Mouse (Mus musculus) C2C12 (cell line): ENCODE data around the gene Col4a2. TPM values are rescaled to one million over a fixed set of nuclear protein-coding genes. Genes with fewer than 3 reads are reported as not detected.
A peak's percentile ranks its signal among the peaks of the same experiment; 100 is the strongest.

Experiments
- H3K27me3 ChIP-seq: one replicate; pipeline ENCODE4 v1.6.1; 2011; ENCODE audit not compliant: control insufficient read depth, insufficient read depth, insufficient read length
- H3K36me3 ChIP-seq: one replicate; pipeline ENCODE4 v1.6.1; 2011; ENCODE audit not compliant: control insufficient read depth, insufficient read depth
- H3K4me3 ChIP-seq: one replicate; pipeline ENCODE4 v1.5.1; 2011; ENCODE audit warnings: mild to moderate bottlenecking, control low read depth; ENCODE audit not compliant: poor library complexity, insufficient read depth, severe bottlenecking
- H3K79me2 ChIP-seq: one replicate; pipeline ENCODE4 v1.6.1; 2011; ENCODE audit not compliant: control insufficient read depth, insufficient read depth
- H3K79me3 ChIP-seq: one replicate; pipeline ENCODE4 v1.6.1; 2011; ENCODE audit warnings: low read depth, control low read depth
- H3ac ChIP-seq: one replicate; pipeline ENCODE3; 2011; ENCODE audit warnings: low read depth; ENCODE audit not compliant: control insufficient read depth, insufficient read length
- CEBPB ChIP-seq: IDR thresholded peaks from one replicate; pipeline ENCODE4 v1.6.1; 2011; ENCODE audit warnings: low read depth, mild to moderate bottlenecking, control low read depth, moderate library complexity
- CTCF ChIP-seq: IDR thresholded peaks from one replicate; pipeline ENCODE4 v1.5.1; 2011; ENCODE audit not compliant: control insufficient read depth, insufficient read depth, insufficient read length
- FOSL1 ChIP-seq: IDR thresholded peaks from one replicate; pipeline ENCODE4 v1.8.0; 2011; ENCODE audit warnings: mild to moderate bottlenecking, low read length; ENCODE audit not compliant: poor library complexity, insufficient read depth, severe bottlenecking
- MAX ChIP-seq: IDR thresholded peaks from one replicate; pipeline ENCODE4 v1.6.1; 2011; ENCODE audit warnings: mild to moderate bottlenecking, control low read depth
- MYOD1 ChIP-seq: IDR thresholded peaks from one replicate; pipeline ENCODE4 v1.6.1; 2011; ENCODE audit warnings: low read depth; ENCODE audit not compliant: control insufficient read depth, insufficient read length
- MYOG ChIP-seq: IDR thresholded peaks from one replicate; pipeline ENCODE4 v1.6.1; 2011; ENCODE audit not compliant: control insufficient read depth, insufficient read length; ENCODE audit errors: extremely low read depth
- USF1 ChIP-seq: IDR thresholded peaks from one replicate; pipeline ENCODE4 v1.6.1; 2011; ENCODE audit warnings: low read depth, mild to moderate bottlenecking, control low read depth, moderate library complexity
- polyA plus RNA-seq: library from polyadenylated mRNA; unstranded; fragments of >200 nt; fragmentation: generic; extraction: Trizol; gene quantifications from one replicate; pipeline ENCODE4 v1.2.1, GENCODE M21; 2012; ENCODE audit warnings: missing spikeins

The Col4a2 gene
- polyA plus RNA-seq, 1 experiment: 68.8 TPM

DNA sequence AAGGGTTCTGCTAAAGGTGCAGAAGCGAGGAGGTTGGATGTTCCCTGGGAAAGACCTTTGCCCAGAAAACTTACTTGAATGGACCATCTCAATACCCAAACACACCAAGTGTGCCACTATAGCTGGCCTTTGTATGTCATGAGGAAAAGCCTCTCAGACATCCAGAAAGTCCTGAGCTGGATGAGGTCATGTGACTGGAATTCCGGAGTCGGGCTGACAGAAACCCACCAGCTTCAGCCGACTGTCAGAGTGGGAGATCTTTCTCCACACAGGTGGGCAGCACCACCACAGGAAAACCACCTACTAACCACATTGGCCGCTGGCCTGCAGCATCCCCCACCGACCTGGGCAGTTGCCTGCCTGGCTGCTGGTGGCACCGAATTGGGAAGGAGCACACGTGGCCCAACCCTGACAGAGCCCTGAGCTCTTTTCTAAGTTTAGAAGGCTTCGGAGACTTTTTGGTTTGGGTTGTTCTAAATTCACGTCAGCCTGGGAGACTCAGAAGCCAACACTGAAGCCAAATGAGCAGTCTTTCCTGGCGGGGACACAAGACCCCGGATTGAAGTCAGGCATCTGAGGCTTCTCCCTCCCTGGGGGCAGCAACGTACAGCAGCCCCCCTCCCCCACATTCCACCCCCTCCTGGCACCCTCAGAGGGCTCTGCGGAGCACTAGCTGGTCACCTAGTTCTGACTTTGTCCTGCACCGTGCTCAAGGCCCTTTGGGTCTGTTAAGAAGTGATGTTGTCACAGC lies 61.9 kb downstream of the Col4a2 start:
- Histone ChIP-seq H3K79me2 (peaks cover under 1% of the 10 kb centered on the region), H3K4me3 (no peak overlapping the region), H3ac (no peak overlapping the region), H3K79me3 (no peaks in the 10 kb centered on the region), H3K36me3 (no peaks in the 10 kb centered on the region), H3K27me3 (no peaks in the 10 kb centered on the region)
- peak; percentile 69 for TF ChIP-seq USF1
- TF ChIP-seq MYOD1: no peak

DNA sequence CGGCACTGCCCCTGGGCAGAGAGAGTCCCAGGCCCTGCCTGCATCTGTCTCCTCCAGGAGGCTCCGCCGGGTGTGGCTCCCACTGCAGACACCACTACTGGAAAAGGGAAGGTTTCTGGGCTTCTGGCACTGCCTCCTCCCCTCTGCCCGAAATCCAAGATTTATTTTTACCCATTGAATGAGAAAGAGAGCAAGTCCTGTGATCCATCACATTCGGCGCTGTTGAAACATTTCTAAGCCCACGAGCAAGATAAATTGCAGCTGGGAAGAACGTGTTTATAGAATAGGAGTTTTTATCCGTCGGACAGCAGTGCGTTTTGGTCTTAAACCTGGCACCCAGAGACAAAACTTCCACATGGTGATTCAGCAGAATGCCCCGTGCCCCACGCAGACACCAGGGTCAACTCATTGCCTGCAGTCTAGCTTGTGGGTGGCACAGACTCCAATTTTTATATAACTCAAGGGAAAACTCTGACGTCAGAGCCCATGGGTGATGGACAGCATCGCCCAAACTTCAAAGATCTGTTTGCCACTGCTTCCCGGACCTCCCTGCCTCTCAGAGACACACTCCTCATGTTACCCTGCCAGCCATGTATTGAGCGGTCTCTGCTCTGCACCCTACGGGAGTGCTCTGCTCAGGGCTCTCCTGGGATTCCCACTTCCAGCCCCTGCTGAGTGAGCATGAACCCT lies 63.3 kb downstream of the Col4a2 start:
- Histone ChIP-seq H3K36me3 (no peaks in the 10 kb centered on the region), H3ac (peak overlapping the region; percentile 4), H3K79me2 (no peaks in the 10 kb centered on the region), H3K4me3 (no peak overlapping the region), H3K27me3 (no peaks in the 10 kb centered on the region), H3K79me3 (no peaks in the 10 kb centered on the region)
- TF ChIP-seq MAX: no peak
- TF ChIP-seq CTCF: no peak
- peak; percentile 20 for TF ChIP-seq FOSL1
- peak; percentile 19 for TF ChIP-seq MYOD1

DNA sequence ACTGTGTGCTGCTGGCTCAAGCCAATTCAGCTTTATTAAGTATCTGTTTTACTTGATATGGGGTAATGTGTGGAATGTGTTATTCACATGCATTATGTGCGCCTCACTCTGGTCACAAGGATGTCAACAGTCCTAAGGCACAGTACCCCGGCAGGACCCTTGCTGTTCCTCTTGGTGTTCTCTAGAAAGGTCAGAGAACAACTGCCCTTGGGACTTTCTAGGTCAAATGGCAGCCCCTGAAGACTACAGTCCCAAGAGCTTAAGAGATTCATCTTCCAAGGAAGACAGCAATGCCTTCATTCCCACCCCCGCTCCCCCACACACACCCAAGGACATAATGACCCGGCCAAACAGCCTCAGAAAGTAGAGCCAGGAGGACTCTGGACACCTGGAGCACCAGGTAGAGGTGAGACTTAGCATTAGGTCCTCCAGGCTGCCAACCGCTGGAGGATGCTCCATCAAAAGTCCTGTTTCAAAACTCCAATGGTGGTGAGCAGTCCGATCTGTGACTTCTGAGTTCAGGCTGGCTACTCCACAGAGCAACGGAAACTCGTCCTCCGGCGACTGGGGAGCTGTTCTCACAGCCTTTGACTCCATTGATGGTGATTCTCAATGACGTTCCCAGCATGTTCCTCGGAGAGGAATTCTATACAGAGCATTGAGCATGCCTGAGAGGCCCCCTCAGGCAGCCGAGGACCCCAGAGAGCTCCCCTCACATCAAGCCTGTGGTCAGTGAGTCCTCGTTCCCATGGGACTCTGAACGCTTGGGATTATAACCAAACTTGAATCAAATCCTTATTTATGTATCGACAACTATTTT lies 65.0 kb downstream of the Col4a2 start:
- TF ChIP-seq USF1: no peak
- no peak for TF ChIP-seq MYOD1
- no peak for TF ChIP-seq FOSL1
- TF ChIP-seq CEBPB: no peak
- no peak for TF ChIP-seq CTCF
- TF ChIP-seq MYOG: no peak
- no peak for TF ChIP-seq MAX
- Histone ChIP-seq H3K27me3 (no peaks in the 10 kb centered on the region), H3ac (no peak overlapping the region), H3K79me3 (no peaks in the 10 kb centered on the region), H3K79me2 (no peaks in the 10 kb centered on the region), H3K4me3 (no peak overlapping the region), H3K36me3 (no peaks in the 10 kb centered on the region)

DNA sequence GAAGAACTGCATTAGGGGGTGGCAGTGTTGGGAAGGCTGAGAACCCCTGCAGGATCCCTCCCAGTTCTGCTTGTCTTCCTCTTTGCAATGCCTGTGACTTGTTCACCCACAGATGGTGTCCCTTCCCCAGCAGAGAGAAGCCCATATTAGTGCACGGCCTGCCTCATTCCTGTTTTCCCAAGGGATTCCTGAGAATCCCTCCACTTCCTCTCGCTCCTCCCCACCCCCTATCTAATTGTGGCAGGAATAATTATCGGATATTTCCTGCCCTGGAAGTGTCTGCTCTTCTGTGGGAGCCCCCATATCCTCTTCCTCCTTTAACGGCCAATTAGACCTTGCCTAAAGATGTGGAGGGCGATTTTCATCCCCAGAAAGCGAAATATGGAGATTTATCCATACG lies 67.0 kb downstream of the Col4a2 start:
- H3K79me2 ChIP-seq: no peaks in the 10 kb centered on the region
- no peaks in the 10 kb centered on the region for H3K79me3 ChIP-seq
- H3K36me3 ChIP-seq: no peaks in the 10 kb centered on the region
- TF ChIP-seq USF1 (no peak), CTCF (no peak), MYOG (no peak), MAX (no peak), FOSL1 (no peak), MYOD1 (no peak), CEBPB (no peak)
- H3K27me3 ChIP-seq: no peaks in the 10 kb centered on the region
- no peak overlapping the region for H3K4me3 ChIP-seq
- no peak overlapping the region for H3ac ChIP-seq

DNA sequence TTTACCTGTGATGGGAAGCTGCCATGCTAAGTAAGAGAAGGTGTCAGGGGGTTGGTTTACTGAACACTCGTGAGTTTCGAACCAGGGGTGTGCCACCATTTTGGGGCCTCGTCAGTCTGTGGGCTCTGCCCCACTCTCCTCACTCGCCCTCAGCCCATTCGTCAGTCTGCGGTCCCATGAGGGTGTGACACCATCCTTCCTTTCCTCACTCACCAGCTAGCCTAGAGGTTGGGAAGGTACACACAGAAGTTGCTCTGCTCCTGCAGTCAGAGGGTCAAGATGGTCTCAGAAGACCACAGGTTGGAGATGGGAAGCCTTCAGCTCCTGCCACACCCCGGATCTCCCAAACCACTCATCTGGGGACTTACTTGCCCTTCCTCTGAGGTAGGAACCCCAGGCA lies 68.9 kb downstream of the Col4a2 start:
- Histone ChIP-seq H3K79me3 (no peaks in the 10 kb centered on the region), H3K36me3 (no peaks in the 10 kb centered on the region)
- TF ChIP-seq USF1 (no peak), MYOD1 (no peak), MAX (no peak), CTCF (no peak), MYOG (no peak), CEBPB (no peak), FOSL1 (no peak)

More for the DNA sequence above, 68.9 kb downstream of the Col4a2 start:
- H3K27me3 ChIP-seq: no peaks in the 10 kb centered on the region
- H3K79me2 ChIP-seq: no peaks in the 10 kb centered on the region
- H3ac ChIP-seq: peak overlapping the region; percentile 38
- no peak overlapping the region for H3K4me3 ChIP-seq
